Mouse (Mus musculus) midbrain, embryonic 11.5 days (tissue): Measurements from ENCODE around the gene Cpne6. TPM values are rescaled to one million over a fixed set of nuclear protein-coding genes. Genes with fewer than 3 reads are reported as not detected.

Experiments used
- ATAC-seq: fragments of 200-750 bp; cut with Nextera tagmentation; 2 replicates; pipeline ENCODE4 v1.8.0; 2017; ENCODE audit warnings: moderate TSS enrichment, moderate library complexity; ENCODE audit not compliant: low FRiP score
- DNase-seq: peaks from one replicate; pipeline ENCODE4 v3.0.0; 2015; ENCODE audit warnings: low spot score; ENCODE audit errors: missing footprints
- H3K27ac ChIP-seq: fragments of 300-500 bp; sonication (generic); 2 replicates; pipeline ENCODE4 v1.5.1; 2014; ENCODE audit warnings: low read depth, low read length
- H3K27me3 ChIP-seq: fragments of 300-500 bp; sonication (generic); 2 replicates; pipeline ENCODE4 v1.6.1; 2014; ENCODE audit warnings: mild to moderate bottlenecking, low read length, moderate library complexity, mixed read lengths; ENCODE audit not compliant: control insufficient read depth, insufficient read depth
- H3K36me3 ChIP-seq: fragments of 300-500 bp; sonication (generic); 2 replicates; pipeline ENCODE4 v1.6.1; 2014; ENCODE audit warnings: mild to moderate bottlenecking, low read length, moderate library complexity, mixed read lengths; ENCODE audit not compliant: control insufficient read depth, insufficient read depth
- H3K4me1 ChIP-seq: fragments of 300-500 bp; sonication (generic); 2 replicates; pipeline ENCODE4 v1.6.1; 2014; ENCODE audit warnings: low read length; ENCODE audit not compliant: control insufficient read depth, insufficient read depth
- H3K4me2 ChIP-seq: fragments of 300-500 bp; sonication (generic); 2 replicates; pipeline ENCODE4 v1.6.1; 2014; ENCODE audit warnings: mild to moderate bottlenecking, moderate library complexity
- H3K4me3 ChIP-seq: fragments of 300-500 bp; sonication (generic); 2 replicates; pipeline ENCODE4 v1.5.1; 2014; ENCODE audit warnings: low read depth, low read length
- H3K9ac ChIP-seq: fragments of 300-500 bp; sonication (generic); 2 replicates; pipeline ENCODE4 v1.6.1; 2014; ENCODE audit warnings: low read length
- H3K9me3 ChIP-seq: fragments of 300-500 bp; sonication (generic); 2 replicates; pipeline ENCODE4 v1.6.1; 2016; ENCODE audit warnings: low read length; ENCODE audit not compliant: control insufficient read depth
- whole genome bisulfite sequencing: fragments of 180-500 bp; shearing (Covaris S2); extraction: QIAGEN DNeasy Blood & Tissue Kit; methylation state at CpG from one replicate; pipeline ENCODE4 v1.1.7; 2014; 5-methylcytosine and 5-hydroxymethylcytosine counted together
- polyA plus RNA-seq: library from polyadenylated mRNA; unstranded; fragments of >200 nt; fragmentation: Nextera tagmentation; extraction: Ambion mirVana; gene quantifications from 2 replicates; pipeline ENCODE4 v1.2.1, GENCODE M21; 2014

Gene Cpne6
- polyA plus RNA-seq, 1 experiment from 2014 or later, result 0.23 TPM

GRCm38 (mm10) chr14:55557003-55557402, 46.8 kb downstream of the Cpne6 start:
- H3K4me1 ChIP-seq, result peaks cover 9% of the 10 kb centered on the region
- H3K4me2 ChIP-seq, result no peak overlapping the region
- H3K27ac ChIP-seq, result no peak overlapping the region
- no peak for ATAC-seq
- no peaks in the 10 kb centered on the region for H3K36me3 ChIP-seq
- H3K27me3 ChIP-seq, result no peaks in the 10 kb centered on the region
- WGBS, result 31% methylated on average over 5 of the region's 5 CpGs
- no peak for DNase-seq
- H3K9me3 ChIP-seq, result no peaks in the 10 kb centered on the region
- H3K4me3 ChIP-seq, result no peak overlapping the region
- H3K9ac ChIP-seq, result no peak overlapping the region

GRCm38 (mm10) chr14:55557587-55557986, 47.3 kb downstream of the Cpne6 start:
- Histone ChIP-seq H3K9me3 (no peaks in the 10 kb centered on the region), H3K4me3 (no peak overlapping the region), H3K9ac (no peak overlapping the region), H3K27ac (no peak overlapping the region), H3K27me3 (no peaks in the 10 kb centered on the region), H3K36me3 (no peaks in the 10 kb centered on the region), H3K4me2 (no peak overlapping the region), H3K4me1 (peaks cover 9% of the 10 kb centered on the region)
- WGBS, result 91% methylated on average over 3 of the region's 3 CpGs
- peak; percentile 35 for DNase-seq
- ATAC-seq, result no peak

- H3K4me1 ChIP-seq, result peaks cover 9% of the 10 kb centered on the region
- H3K27ac ChIP-seq, result no peak overlapping the region
- no peaks in the 10 kb centered on the region for H3K27me3 ChIP-seq
- no peak overlapping the region; the same call in 1 of the 2 replicates for H3K9ac ChIP-seq
- H3K9me3 ChIP-seq, result no peaks in the 10 kb centered on the region
- peak overlapping the region; percentile 63 for H3K4me3 ChIP-seq
- H3K36me3 ChIP-seq, result no peaks in the 10 kb centered on the region
- H3K4me2 ChIP-seq, result peak overlapping the region; percentile 75
- no peak for ATAC-seq
- peak; percentile 76 for DNase-seq
- WGBS, result 54% methylated on average over 6 of the region's 6 CpGs
Measured at GRCm38 (mm10) chr14:55558740-55559448, 48.6 kb downstream of the Cpne6 start.

DNA sequence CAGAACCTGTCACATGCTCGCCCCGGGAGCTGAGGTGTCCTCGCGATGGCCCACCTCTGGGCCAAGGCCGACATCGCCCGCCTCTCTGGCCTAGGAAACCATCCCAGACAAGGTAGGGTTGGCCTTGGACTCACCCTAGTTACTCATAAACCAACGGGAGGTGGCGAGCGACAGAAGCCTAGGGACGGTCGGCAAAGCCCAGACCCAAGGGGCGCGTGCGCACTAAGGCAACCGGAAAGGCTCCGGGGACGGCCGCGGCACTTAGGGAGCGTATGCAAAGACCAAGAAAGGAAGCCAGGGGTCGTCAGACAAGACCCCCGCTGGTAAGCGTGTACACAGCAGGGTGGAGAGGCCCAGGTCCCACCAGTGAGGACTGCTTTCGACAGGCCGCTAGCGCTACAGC, 49.6 kb downstream of the Cpne6 start, which contains the start of gene Dcaf11:
Dcaf11 (plus strand) TSS at position 208 of the 403 bp plus-strand sequence.
- Histone ChIP-seq H3K9me3 (no peaks in the 10 kb centered on the region), H3K4me3 (peak within 1 kb of the TSS; percentile 63), H3K27ac (peak within 1 kb of the TSS; percentile 93), H3K4me2 (peak within 1 kb of the TSS; percentile 75), H3K9ac (peak within 1 kb of the TSS; percentile 86), H3K36me3 (no peaks in the 10 kb centered on the region), H3K4me1 (peaks cover 9% of the 10 kb centered on the region), H3K27me3 (no peaks in the 10 kb centered on the region)
- peak; percentile 85 for ATAC-seq
- WGBS, result under 1% methylated on average over 27 of the region's 27 CpGs
- peak; percentile 99 for DNase-seq

DNA sequence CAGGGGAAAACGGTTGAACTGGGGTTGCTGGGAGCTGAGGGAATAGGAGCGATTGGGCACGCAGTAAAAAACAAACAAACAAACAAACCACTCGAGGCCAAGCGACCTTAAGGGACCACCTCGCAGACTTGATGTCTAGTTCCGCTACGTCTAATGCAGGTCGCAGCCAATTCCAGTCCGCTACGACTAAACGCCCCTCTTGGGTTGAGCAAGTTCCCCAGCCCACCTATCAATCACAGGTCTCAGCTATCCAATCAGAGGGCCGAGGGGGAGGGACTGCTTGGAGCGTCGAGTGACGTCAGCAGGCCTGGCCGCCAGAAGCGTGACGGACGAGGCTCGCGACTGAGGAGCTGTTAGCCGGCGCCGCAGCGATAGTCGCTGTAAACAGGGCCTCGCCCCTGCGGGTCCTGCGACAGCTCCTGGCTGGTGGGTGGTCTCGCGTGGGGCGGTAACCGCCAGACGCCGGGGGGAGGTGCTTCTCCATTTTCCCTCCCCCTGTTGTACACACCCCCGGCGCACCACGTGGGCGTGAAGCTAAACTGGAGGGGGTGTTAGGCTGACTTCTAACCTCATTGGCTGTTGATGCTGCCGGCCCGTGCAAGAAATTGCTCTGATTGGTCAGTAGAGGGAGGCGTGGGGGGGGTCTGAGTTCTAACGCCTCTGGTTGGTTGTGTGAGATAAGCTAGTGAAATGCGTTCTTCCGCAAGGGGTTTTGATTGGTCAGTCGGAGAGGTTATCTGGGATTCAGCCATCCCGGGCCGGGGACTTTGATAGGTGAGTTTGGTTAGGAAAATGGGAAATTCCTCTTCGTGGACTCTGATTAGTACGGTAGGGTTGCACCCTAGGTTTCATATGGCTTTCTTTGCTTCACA, 50.2 kb downstream of the Cpne6 start, which contains the start of gene A730061H03Rik:
A730061H03Rik (minus strand) TSS at position 205 of the 872 bp plus-strand sequence.
- Histone ChIP-seq H3K4me1 (peaks cover 9% of the 10 kb centered on the region), H3K27ac (peak within 1 kb of the TSS; percentile 93), H3K4me2 (peak within 1 kb of the TSS; percentile 75), H3K9ac (peak within 1 kb of the TSS; percentile 86), H3K4me3 (peak within 1 kb of the TSS; percentile 63), H3K9me3 (no peaks in the 10 kb centered on the region), H3K36me3 (peaks cover 1% of the 10 kb centered on the region; the same call in 1 of the 2 replicates), H3K27me3 (no peaks in the 10 kb centered on the region)
- WGBS, result under 1% methylated on average over 51 of the region's 51 CpGs
- DNase-seq, result peak; percentile 100
- ATAC-seq, result peak; percentile 98

GRCm38 (mm10) chr14:55561860-55562259, 51.6 kb downstream of the Cpne6 start:
- ATAC-seq (no peak), DNase-seq (no peak)
- H3K4me1 ChIP-seq, result peaks cover 9% of the 10 kb centered on the region
- no peak overlapping the region for H3K4me3 ChIP-seq
- H3K36me3 ChIP-seq, result peaks cover 4% of the 10 kb centered on the region; the same call in 1 of the 2 replicates
- 89% methylated on average over 10 of the region's 10 CpGs for WGBS
- no peak overlapping the region for H3K4me2 ChIP-seq
- no peak overlapping the region for H3K9ac ChIP-seq
- no peaks in the 10 kb centered on the region for H3K9me3 ChIP-seq
- H3K27me3 ChIP-seq, result no peaks in the 10 kb centered on the region
- no peak overlapping the region for H3K27ac ChIP-seq

DNA sequence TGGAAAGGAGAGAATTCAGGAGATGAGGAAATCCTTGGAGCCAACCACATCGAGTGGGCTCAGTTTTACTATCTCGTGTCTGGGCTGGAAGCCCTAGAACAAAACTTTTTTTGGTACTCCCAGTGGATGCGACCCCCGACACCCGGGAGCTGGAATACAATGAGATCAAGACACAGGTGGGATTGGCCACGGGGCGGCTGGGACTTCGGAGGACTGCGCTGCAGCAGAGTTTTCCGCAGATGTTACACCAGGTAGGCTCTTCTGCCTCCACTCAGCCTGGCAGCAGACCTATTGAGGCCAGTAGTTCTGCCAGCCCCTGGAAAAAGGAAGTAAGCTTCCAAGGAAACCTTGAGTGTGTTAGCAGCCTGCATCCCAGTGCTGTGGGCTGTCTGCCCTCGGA, 53.0 kb downstream of the Cpne6 start:
- H3K9ac ChIP-seq, result no peak overlapping the region
- peaks cover 4% of the 10 kb centered on the region; the same call in 1 of the 2 replicates for H3K36me3 ChIP-seq
- no peaks in the 10 kb centered on the region for H3K27me3 ChIP-seq
- no peak overlapping the region for H3K4me3 ChIP-seq
- H3K4me1 ChIP-seq, result peaks cover 9% of the 10 kb centered on the region
- no peaks in the 10 kb centered on the region for H3K9me3 ChIP-seq
- ATAC-seq (no peak), DNase-seq (no peak)
- H3K27ac ChIP-seq, result no peak overlapping the region
- H3K4me2 ChIP-seq, result no peak overlapping the region
- WGBS, result 87% methylated on average over 11 of the region's 11 CpGs

DNA sequence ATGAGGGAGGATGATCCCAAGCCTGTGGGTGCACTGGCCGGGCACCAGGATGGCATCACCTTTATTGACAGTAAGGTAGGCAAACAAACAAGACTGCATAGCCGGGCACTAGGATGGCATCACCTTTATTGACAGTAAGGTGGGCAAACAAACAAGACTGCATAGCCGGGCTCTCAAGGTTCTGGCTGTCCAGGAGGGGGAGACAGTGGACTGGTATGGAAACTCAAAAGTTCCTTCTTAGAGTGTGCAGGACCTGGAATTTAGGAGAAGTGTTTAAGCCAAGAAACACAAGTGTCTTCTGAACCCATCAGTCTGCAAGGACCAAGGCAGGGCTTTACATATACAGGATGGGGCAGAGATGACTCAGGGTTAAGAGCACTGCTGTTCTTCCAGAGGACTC, 55.5 kb downstream of the Cpne6 start:
- DNase-seq (no peak), ATAC-seq (no peak)
- Histone ChIP-seq H3K9me3 (no peaks in the 10 kb centered on the region), H3K4me2 (no peak overlapping the region), H3K27me3 (no peaks in the 10 kb centered on the region), H3K4me1 (peaks cover 6% of the 10 kb centered on the region), H3K27ac (no peak overlapping the region), H3K36me3 (peaks cover 7% of the 10 kb centered on the region; the same call in 1 of the 2 replicates), H3K9ac (no peak overlapping the region), H3K4me3 (no peak overlapping the region)
- WGBS, result 88% methylated on average over 3 of the region's 3 CpGs
